ENCODE assay signal across 8 mouse cellular contexts in genomic region chr5:21372493-21373179, GRCm38 (mm10). TPM values are rescaled to one million over a fixed set of nuclear protein-coding genes. Genes with fewer than 3 reads are reported as not detected.
DNase-seq lines count a peak whose midpoint lies in the region; ATAC-seq and TF ChIP-seq lines count a peak whose summit lies in the region.

TSS of gene Fgl2 (plus strand) at chr5:21372642.

- H3K9me3 ChIP-seq in hindbrain, embryonic 15.5 days: no peaks in the 10 kb centered on the region

- peak within 1 kb of the TSS; percentile 80 for H3K4me3 ChIP-seq in gastrocnemius, adult 2 months
- H3K4me3 ChIP-seq in hindbrain, embryonic 15.5 days: peak within 1 kb of the TSS; percentile 49

- peak within 1 kb of the TSS; percentile 83 for H3K27ac ChIP-seq in gastrocnemius, adult 2 months
- H3K27ac ChIP-seq in hindbrain, embryonic 15.5 days (replicated peaks): no peak within 1 kb of the TSS; the same call in 1 of the 2 replicates

- peak within 1 kb of the TSS; percentile 51 for H3K9ac ChIP-seq in hindbrain, embryonic 15.5 days

- H3K4me1 ChIP-seq in hindbrain, embryonic 15.5 days (replicated peaks): peaks cover 18% of the 10 kb centered on the region

- no peak for TF ChIP-seq CTCF in gastrocnemius, adult 2 months (IDR thresholded peaks at IDR 0.05)

- WGBS in hindbrain, embryonic 15.5 days: 5% methylated on average over 31 of the region's 31 CpGs

- intact Hi-C loops in gastrocnemius, adult 2 months (cut with DNase I): loop anchor here (5.0 kb wide), 1 partner anchor 90 kb away; no protein-coding TSS in a partner anchor
- intact Hi-C loops in left cerebral cortex, postnatal 25 days (cut with DNase I): no loop called here

- peak; percentile 94 for ATAC-seq in hindbrain, embryonic 15.5 days (ENCODE audit: low FRiP score, low read depth)
- ATAC-seq in megakaryocyte progenitor cell, adult 5-6 weeks (replicated peaks; ENCODE audit: poor library complexity): peak; percentile 94

- no peaks in the 10 kb centered on the region for H3K36me3 ChIP-seq in hindbrain, embryonic 15.5 days

- DNase-seq in ZHBTc4 (ENCODE audit: low read depth, low spot score): peak; percentile 75
- peak; percentile 25 to 37 for DNase-seq in cerebellum, postnatal 36 days
- DNase-seq in gastrocnemius, adult 2 months: peak; percentile 76
- peak; percentile 37 to 43 for DNase-seq in left cerebral cortex, postnatal 25 days (ENCODE audit: low spot score in 2 of 2)
- DNase-seq in right cerebral cortex, postnatal 10 days (ENCODE audit: low spot score in 2 of 2): peak; percentile 64 to 66
- DNase-seq in adipocyte (ENCODE audit: low spot score): no peak

- H3K27me3 ChIP-seq in hindbrain, embryonic 15.5 days: no peaks in the 10 kb centered on the region

- peak within 1 kb of the TSS; percentile 85 for H3K4me2 ChIP-seq in hindbrain, embryonic 15.5 days

RNA-seq across cellular contexts. Expression of gene Fgl2, which starts in this region (rescaled TPM):
- total RNA-seq in gastrocnemius, adult 2 months (2021): 10 to 100 TPM in 1 of 2 experiments, 1 to 10 TPM in 1; 7.8 to 13.8 TPM
- polyA plus RNA-seq in hindbrain, embryonic 15.5 days (2015; fragmentation: Nextera tagmentation; extraction: Ambion mirVana): 4.5 and 5.1 TPM in 2 replicates
- 1 to 10 TPM; 1.6 to 1.7 TPM for total RNA-seq in left cerebral cortex, postnatal 25 days (2021)
- 67.9 and 69.9 TPM in 2 replicates for total RNA-seq in megakaryocyte progenitor cell, adult 5-6 weeks (2015)
- 77.0 and 79.6 TPM in 2 replicates for total RNA-seq in megakaryocyte progenitor cell, adult 5-6 weeks (2017)

Comparison
In these comparisons a context has a peak if more than half of its experiments do, and no peak if none do; other contexts are left out.
1. RNA of gene Fgl2 (total RNA-seq): 67.9 to 79.6 TPM in megakaryocyte progenitor cell, adult 5-6 weeks; 7.8 to 13.8 TPM in gastrocnemius, adult 2 months and 1.6 to 1.7 TPM in left cerebral cortex, postnatal 25 days; every median in the first group is over 4 times any median in the second.